Mouse (Mus musculus) embryonic fibroblast, embryonic 13.5 days (primary cell): ENCODE results near the gene Coasy.

Source experiments
- CTCF ChIP-seq: IDR thresholded peaks from 2 replicates; pipeline ENCODE4 v1.5.1; 2011; ENCODE audit warnings: mild to moderate bottlenecking, control low read depth, low read length, moderate library complexity, borderline replicate concordance; ENCODE audit not compliant: insufficient read depth
- POLR2A ChIP-seq: IDR thresholded peaks from 2 replicates; pipeline ENCODE4 v1.6.1; 2011; ENCODE audit warnings: low read depth, mild to moderate bottlenecking, control low read depth, low read length, moderate library complexity

- no peak for TF ChIP-seq POLR2A
- TF ChIP-seq CTCF, result no peak
These were observed 44.6 kb upstream of the Coasy start for GRCm38 (mm10) chr11:101037795-101038194.
